Mouse (Mus musculus) telencephalon, adult 2 months (tissue): Measurements from ENCODE around the gene Bloc1s6.

Experiments used
- DNase-seq: peaks from one replicate; pipeline ENCODE4 v3.0.0-alpha.2; 2011; ENCODE audit warnings: low read depth, low spot score

The Bloc1s6 gene

DNA sequence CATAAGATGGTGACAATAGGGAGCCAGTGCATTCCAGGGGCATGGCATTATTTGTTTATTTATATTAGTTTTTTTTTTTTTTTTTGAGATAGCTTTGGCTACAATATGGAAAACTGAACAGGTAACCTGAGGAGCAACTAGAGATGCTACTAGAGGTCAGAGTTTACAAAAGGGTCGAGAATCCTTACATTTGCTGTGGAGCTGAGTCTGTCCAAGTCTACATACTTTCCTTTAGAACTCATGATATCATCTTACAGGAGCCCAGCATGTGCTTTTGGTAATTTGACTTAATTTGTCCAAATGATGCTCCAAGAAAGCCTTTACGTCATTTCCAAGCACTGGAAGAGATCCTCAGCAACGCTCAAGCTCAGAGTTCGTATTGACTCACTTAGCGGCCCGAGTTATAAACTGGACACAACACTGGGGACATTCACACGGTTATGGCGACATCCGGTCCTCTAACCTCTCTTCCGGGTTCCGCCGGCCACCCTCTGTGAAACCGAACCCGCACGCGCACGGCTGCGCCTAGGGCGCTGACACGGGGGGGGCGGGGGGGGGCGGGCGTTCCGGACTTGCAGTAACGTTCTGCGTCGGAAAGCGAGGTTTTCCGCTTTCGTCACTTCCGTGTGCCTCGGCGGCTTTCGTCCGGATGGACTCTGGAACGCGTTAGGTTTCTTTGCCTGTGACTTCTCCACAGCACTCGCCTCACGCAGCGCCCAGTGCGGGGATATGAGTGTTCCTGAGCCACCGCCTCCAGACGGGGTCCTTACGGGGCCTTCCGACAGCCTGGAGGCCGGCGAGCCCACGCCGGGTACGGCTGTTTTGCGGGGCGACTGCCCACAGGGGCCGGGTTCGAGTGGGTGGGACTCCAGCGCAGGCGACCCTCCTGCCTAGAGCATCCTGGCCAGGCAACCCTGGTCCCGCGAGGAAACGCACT is at the start of gene Bloc1s6:
Bloc1s6 (plus strand) TSS at position 610 of the 937 bp plus-strand sequence.
- DNase-seq = peak; percentile 95

GRCm38 (mm10) chr2:122697526-122697925 is 40.8 kb upstream of the Bloc1s6 start:
- no peak for DNase-seq

GRCm38 (mm10) chr2:122701012-122701411 is 37.3 kb upstream of the Bloc1s6 start:
- no peak for DNase-seq

DNA sequence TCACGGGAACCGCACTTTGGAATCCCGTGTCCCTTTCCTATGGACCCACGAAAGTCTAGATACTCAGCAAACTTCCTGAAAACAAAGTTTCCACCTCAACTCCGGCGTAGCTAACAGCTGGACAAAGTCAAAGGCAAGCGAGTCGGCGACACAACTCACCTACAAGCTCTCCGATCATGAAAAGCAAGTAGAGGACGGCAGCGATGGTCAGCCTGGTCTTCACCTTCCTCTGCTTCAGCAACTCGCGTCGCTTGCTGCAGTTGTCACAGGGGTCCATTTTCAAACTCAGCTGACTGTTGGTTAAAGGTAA is 36.5 kb upstream of the Bloc1s6 start:
- DNase-seq = no peak

- DNase-seq = peak; percentile 65
Observed at GRCm38 (mm10) chr2:122702181-122703036, 35.9 kb upstream of the Bloc1s6 start, which contains the start of gene Slc30a4. Gene Slc30a4 (minus strand): TSS chr2:122702663.

- no peak for DNase-seq
Observed at GRCm38 (mm10) chr2:122704572-122704971, 33.7 kb upstream of the Bloc1s6 start.

- DNase-seq = no peak
Observed at GRCm38 (mm10) chr2:122708080-122708479, 30.2 kb upstream of the Bloc1s6 start.

- no peak for DNase-seq
Observed at GRCm38 (mm10) chr2:122709156-122709555, 29.1 kb upstream of the Bloc1s6 start.

- no peak for DNase-seq
Observed at GRCm38 (mm10) chr2:122711911-122712310, 26.4 kb upstream of the Bloc1s6 start.

DNA sequence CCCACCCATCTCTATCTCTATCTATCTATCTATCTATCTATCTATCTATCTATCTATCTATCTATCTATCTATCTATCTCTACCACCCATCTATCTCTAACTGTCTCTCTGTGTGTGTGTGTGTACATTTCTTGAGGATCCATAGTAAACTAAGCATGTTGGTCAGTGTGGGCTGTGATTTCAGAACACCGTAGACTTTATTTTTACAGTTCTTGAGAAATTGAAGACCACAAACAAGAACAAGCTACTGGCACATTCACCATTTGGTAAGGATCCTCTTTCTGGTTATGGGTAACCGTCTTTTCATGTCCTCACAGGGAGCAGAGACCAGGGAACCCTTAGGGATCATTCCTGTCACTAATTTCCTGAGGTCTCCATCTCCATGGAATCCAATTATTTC is 25.5 kb upstream of the Bloc1s6 start:
- DNase-seq = no peak

GRCm38 (mm10) chr2:122715148-122715692 is 23.1 kb upstream of the Bloc1s6 start:
- no peak for DNase-seq

GRCm38 (mm10) chr2:122716301-122716842 is 21.9 kb upstream of the Bloc1s6 start:
- no peak for DNase-seq

DNA sequence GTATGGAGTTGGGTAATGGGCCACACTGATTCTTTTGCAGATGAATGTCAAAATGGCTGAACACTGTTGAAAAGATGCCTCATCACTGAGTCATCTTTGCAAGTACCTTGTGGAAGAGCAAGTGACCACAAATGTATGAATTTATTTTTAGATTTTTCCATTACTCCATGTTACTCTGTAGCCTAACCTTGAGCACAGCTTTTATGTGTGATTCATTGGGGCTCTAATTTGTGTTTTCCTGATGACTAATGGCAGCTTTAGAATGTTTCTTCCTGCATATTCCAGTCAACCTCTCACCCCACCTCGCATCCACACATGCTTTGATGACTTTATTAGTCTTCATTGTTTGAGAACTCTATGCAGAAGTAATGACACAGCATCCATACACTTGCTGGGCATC is 19.1 kb upstream of the Bloc1s6 start:
- no peak for DNase-seq

DNA sequence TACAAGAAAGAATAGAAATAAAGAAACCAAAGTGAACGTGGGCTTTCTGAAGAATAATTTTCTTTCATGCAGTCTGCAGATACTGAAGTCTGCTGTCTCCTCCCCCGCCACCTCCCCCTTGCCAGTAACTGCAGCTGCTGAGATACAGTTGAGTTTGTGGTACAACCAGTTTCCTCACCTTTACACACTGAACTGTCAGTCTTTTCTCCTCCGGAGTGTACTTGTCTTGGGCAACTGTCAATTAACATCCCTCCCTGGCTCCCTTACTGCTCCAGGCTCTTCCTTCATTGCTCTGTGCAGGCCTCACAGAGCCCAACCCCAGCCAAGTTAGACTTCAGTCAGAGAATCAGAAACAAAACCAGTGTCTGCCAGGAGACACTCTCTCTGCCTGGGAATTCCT is 17.7 kb upstream of the Bloc1s6 start:
- no peak for DNase-seq

GRCm38 (mm10) chr2:122725604-122726003 is 12.7 kb upstream of the Bloc1s6 start:
- DNase-seq = no peak

DNA sequence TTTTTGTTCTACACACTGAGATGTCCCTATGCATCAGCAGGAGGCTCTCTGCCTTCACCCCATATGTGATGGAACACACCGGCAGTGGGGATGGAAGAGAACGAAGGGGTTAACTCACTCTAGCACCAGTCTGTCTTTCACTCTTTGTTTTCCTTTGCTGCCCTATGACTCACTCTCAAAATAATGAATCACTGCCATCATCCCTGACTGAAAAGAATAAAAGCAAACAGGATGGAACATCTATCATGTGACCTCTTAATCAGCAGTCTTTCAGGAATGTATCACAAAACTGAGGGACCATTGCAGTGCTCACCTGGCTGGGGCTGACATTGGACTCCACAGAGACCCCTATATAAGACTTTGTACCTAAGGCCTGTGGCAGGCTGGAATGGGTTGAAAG is 6.8 kb upstream of the Bloc1s6 start:
- DNase-seq = no peak

DNA sequence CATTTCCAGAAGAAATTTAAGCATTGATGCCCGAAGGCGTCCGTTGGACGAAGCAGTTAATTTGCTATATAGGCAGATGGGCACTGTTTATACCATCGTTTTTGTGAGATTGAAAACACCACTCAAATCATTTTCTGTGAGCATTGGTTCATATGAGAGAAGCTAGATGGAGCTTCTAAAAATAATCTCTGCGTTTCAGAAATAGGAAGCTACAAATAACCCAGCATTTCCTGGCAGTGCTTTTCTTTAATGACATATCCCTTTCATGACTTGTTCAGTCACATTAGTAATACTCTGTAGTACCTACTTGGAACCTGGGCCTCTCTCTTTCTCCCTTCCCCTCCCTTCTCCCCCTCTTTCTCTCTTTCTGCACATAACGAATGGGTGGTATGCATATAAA is 720 bp downstream of the Bloc1s6 start:
- peak; percentile 22 for DNase-seq

DNA sequence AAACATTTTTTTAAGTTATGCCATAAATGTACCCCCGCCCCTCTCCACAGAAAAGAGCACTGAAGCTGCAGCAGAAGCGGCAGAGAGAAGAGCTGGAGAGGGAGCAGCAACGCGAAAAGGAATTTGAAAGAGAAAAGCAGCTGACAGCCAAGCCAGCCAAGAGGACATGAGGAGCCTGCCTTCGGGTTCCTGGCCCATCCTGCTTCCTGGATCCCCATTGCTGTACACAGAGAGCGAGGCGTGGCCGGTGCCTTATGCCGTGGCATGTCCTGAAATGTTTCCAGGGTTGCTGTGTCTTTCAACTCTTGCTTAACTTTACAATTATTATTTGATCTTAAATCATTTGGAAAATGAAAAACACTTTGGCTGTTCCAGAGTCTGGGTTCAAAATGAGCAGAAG is 8.2 kb downstream of the Bloc1s6 start:
- DNase-seq = no peak

- peak; percentile 47 for DNase-seq
Observed at GRCm38 (mm10) chr2:122753739-122754343, 15.5 kb downstream of the Bloc1s6 start.

DNA sequence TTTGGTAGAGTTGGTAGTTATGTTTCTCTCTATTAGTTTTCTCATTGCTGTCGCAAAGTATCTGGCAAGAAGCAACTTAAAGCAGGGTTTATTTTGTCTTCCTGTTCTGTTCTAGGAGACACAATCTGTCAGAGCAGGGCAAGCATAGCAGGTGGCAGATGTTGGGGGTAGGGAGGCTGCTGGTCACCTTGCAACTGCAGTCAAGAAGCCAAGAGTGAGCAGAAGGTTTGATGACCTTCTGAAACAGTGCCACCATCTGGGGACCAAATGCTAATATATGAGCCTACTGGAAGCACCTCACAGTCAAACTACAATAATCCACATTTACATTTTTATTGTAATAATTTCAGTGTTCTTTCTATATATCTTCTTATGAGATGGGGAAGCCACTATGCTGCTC is 21.5 kb downstream of the Bloc1s6 start:
- DNase-seq = no peak

- DNase-seq = no peak
Observed at GRCm38 (mm10) chr2:122762991-122763390, 24.7 kb downstream of the Bloc1s6 start.

DNA sequence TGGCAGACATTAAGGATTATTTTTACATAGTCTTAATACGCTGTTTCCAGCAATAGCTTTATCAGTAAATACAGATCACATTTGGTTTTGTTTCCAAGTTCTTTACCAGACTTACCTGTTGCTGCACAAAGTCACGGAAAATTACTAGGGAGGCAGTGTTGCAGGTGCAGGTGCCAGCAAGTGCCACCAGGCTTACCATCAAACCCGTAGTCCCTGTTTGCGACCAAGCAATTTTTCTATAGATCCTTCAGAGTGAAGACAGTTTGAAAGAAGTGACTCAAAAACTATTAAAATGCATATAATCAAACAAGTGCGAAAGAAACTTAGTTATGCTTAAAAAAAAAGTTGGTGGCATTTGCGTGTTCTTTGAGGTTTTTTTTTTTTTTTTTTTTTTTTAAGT is 26.2 kb downstream of the Bloc1s6 start:
- no peak for DNase-seq
